Mouse (Mus musculus) limb, embryonic 14.5 days (tissue): ENCODE results near the gene Best2. TPM values are rescaled to one million over a fixed set of nuclear protein-coding genes. Genes with fewer than 3 reads are reported as not detected.

Source experiments
- ATAC-seq: fragments of 200-750 bp; cut with Nextera tagmentation; 2 replicates; pipeline ENCODE4 v1.8.0; 2017; ENCODE audit warnings: low read depth, moderate number of reproducible peaks, moderate TSS enrichment; ENCODE audit not compliant: low FRiP score
- DNase-seq: peaks from one replicate; pipeline ENCODE4 v3.0.0-alpha.2; 2015; ENCODE audit warnings: low spot score
- H3K27ac ChIP-seq: fragments of 300-500 bp; sonication (generic); replicated peaks from 2 replicates; pipeline ENCODE4 v1.5.1; 2014; ENCODE audit warnings: low read depth, mild to moderate bottlenecking, low read length, moderate library complexity, mixed read lengths
- H3K27me3 ChIP-seq: fragments of 300-500 bp; sonication (generic); 2 replicates; pipeline ENCODE4 v1.6.1; 2014; ENCODE audit warnings: low read length, mixed read lengths; ENCODE audit not compliant: control insufficient read depth, insufficient read depth
- H3K36me3 ChIP-seq: fragments of 300-500 bp; sonication (generic); 2 replicates; pipeline ENCODE4 v1.6.1; 2014; ENCODE audit warnings: mild to moderate bottlenecking, low read length, moderate library complexity, mixed read lengths; ENCODE audit not compliant: control insufficient read depth, insufficient read depth
- H3K4me1 ChIP-seq: fragments of 300-500 bp; sonication (generic); 2 replicates; pipeline ENCODE4 v1.6.1; 2014; ENCODE audit warnings: antibody characterized with exemption, low read length, mixed read lengths; ENCODE audit not compliant: control insufficient read depth, insufficient read depth
- H3K4me2 ChIP-seq: fragments of 300-500 bp; sonication (generic); replicated peaks from 2 replicates; pipeline ENCODE4 v1.6.1; 2014; ENCODE audit warnings: low read depth, mild to moderate bottlenecking, low read length, moderate library complexity; ENCODE audit not compliant: severe bottlenecking
- H3K4me3 ChIP-seq: fragments of 300-500 bp; sonication (generic); replicated peaks from 2 replicates; pipeline ENCODE4 v1.5.1; 2014; ENCODE audit warnings: low read length
- H3K9ac ChIP-seq: fragments of 300-500 bp; sonication (generic); 2 replicates; pipeline ENCODE4 v1.6.1; 2014; ENCODE audit warnings: mild to moderate bottlenecking, low read depth, low read length, moderate library complexity; ENCODE audit not compliant: severe bottlenecking
- H3K9me3 ChIP-seq: fragments of 300-500 bp; sonication (generic); 2 replicates; pipeline ENCODE4 v1.6.1; 2016; ENCODE audit warnings: low read length; ENCODE audit not compliant: control insufficient read depth
- POLR2A ChIP-seq: fragments of 200-500 bp; IDR thresholded peaks from 2 replicates; pipeline ENCODE4 v1.8.0; 2012; ENCODE audit warnings: inconsistent platforms, mild to moderate bottlenecking, moderate library complexity, borderline replicate concordance; ENCODE audit not compliant: insufficient read depth, insufficient read length; ENCODE audit errors: extremely low read depth
- WGBS: fragments of 180-500 bp; shearing (Covaris S2); extraction: QIAGEN DNeasy Blood & Tissue Kit; methylation state at CpG from one replicate; pipeline ENCODE4 v1.1.7; 2014; 5-methylcytosine and 5-hydroxymethylcytosine counted together
- polyA plus RNA-seq, 2 experiments: library from polyadenylated mRNA; depleted of rRNA in 1 of 2; stranded (reverse) in 1 of 2; unstranded in 1 of 2; fragments of >200 nt; fragmentation: Nextera tagmentation in 1 of 2; extraction: Ambion mirVana in 1 of 2; gene quantifications; 2 replicates each; pipeline versions ENCODE4 v1.2.1 to v1.2.3; 2012 to 2014

Best2 gene
- polyA plus RNA-seq, 2 experiments = 0.15 TPM; not detected in 1

DNA sequence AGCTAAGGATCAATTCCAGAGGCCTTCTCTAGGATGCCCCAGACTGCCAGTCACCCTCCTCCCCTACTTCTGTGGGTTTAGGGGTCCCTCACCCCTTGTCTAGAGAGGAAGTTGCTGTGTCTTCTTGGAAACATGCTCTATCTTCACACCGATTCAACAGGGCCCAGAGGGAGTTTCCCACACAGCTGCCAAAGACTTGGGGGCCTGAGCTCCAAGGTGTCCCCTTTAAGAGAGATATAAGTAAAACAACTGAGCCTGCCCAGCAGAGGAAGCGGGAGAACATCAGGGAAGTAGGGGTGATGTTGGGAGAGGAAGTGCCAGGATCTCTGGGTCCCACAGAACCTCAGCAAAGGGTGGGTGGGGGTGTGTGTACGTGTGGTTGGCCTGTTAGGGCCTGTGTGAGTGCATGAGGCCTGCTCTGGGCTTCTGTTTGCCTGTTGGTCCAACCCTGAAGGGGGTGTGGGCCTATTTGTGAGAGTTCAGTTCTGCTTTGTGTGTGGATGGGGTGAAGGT, 31.8 kb downstream of the Best2 start:
- Histone ChIP-seq H3K27ac (no peak overlapping the region), H3K27me3 (peaks cover 5% of the 10 kb centered on the region), H3K9ac (no peak overlapping the region), H3K9me3 (no peaks in the 10 kb centered on the region), H3K4me2 (no peak overlapping the region), H3K36me3 (no peaks in the 10 kb centered on the region), H3K4me3 (no peak overlapping the region), H3K4me1 (peaks cover 39% of the 10 kb centered on the region)
- no peak for TF ChIP-seq POLR2A
- DNase-seq (no peak), ATAC-seq (no peak)
- WGBS = 70% methylated on average over 3 of the region's 3 CpGs

GRCm38 (mm10) chr8:84981644-84982498, 32.5 kb downstream of the Best2 start:
- 76% methylated on average over 15 of the region's 15 CpGs for WGBS

GRCm38 (mm10) chr8:84980622-84981358, 33.5 kb downstream of the Best2 start:
- Histone ChIP-seq H3K4me3 (peak overlapping the region; percentile 64; the same call in 1 of the 2 replicates), H3K36me3 (no peaks in the 10 kb centered on the region), H3K27me3 (peaks cover 15% of the 10 kb centered on the region), H3K4me1 (peaks cover 53% of the 10 kb centered on the region), H3K27ac (no peak overlapping the region), H3K9me3 (no peaks in the 10 kb centered on the region), H3K4me2 (no peak overlapping the region; the same call in 1 of the 2 replicates), H3K9ac (no peak overlapping the region)
- ATAC-seq (no peak), DNase-seq (no peak)
- whole genome bisulfite sequencing = 26% methylated on average over 11 of the region's 11 CpGs
- no peak for TF ChIP-seq POLR2A

More at GRCm38 (mm10) chr8:84981644-84982498, 32.5 kb downstream of the Best2 start:
- H3K9me3 ChIP-seq = no peaks in the 10 kb centered on the region
- H3K4me3 ChIP-seq = no peak overlapping the region
- ATAC-seq (no peak), DNase-seq (no peak)
- no peak for TF ChIP-seq POLR2A
- peaks cover 46% of the 10 kb centered on the region for H3K4me1 ChIP-seq
- no peaks in the 10 kb centered on the region for H3K36me3 ChIP-seq
- H3K27ac ChIP-seq = no peak overlapping the region
- no peak overlapping the region for H3K9ac ChIP-seq
- H3K4me2 ChIP-seq = no peak overlapping the region
- peaks cover 12% of the 10 kb centered on the region for H3K27me3 ChIP-seq

DNA sequence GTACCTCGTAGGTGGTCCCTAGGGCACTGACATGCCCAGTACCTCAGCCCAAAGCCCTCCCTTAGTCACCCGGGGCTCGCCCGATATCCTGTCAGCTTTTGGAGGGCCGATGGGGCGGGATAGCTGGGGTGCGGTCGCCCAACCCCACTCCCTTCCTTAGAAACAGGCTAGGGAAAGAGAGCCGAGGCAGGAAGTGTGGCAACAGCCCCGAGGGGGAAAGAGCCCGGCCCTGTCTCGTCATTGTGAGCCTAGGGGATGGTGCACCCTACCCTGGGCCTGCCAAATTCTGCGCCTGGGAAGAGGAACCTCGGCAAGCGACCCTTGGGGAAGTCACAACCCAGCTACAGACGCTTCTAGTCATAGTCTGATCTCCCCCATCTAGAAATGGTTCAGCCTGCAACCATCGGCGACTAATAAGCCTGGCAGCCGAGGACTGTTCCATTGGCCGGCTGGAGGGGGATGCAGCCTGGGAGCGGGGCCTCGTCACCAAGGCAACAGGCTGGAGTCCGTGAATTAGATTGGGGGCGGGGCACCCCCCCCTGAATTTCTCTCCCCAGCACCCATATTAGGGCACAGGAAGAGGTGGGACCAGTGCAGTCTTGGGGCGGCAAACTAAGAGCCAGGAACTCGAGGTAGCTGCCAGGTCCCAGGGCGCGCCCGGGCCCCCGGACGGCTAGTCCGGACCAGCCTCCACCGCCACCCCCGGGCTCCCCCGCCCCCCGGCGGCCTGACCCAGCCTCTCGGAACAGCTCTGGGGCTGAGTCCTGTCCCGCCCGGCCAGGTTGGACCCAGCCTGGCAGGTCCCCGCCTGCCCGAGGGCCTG, 34.5 kb downstream of the Best2 start:
- DNase-seq = peak; percentile 92
- peak overlapping the region; percentile 44 for H3K9ac ChIP-seq
- 1% methylated on average over 26 of the region's 42 CpGs for whole genome bisulfite sequencing
- no peaks in the 10 kb centered on the region for H3K9me3 ChIP-seq
- H3K36me3 ChIP-seq = no peaks in the 10 kb centered on the region
- TF ChIP-seq POLR2A = no peak
- peaks cover 46% of the 10 kb centered on the region for H3K4me1 ChIP-seq
- H3K27me3 ChIP-seq = peaks cover 15% of the 10 kb centered on the region
- H3K27ac ChIP-seq = 0 out of 2 replicates have a peak overlapping the region, but pooled peaks have one; percentile 21
- ATAC-seq = peak; percentile 42
- H3K4me2 ChIP-seq = peak overlapping the region; percentile 99
- H3K4me3 ChIP-seq = peak overlapping the region; percentile 64
